Mouse (Mus musculus): Measurements from ENCODE around the gene Mecr.

Mecr gene

DNA sequence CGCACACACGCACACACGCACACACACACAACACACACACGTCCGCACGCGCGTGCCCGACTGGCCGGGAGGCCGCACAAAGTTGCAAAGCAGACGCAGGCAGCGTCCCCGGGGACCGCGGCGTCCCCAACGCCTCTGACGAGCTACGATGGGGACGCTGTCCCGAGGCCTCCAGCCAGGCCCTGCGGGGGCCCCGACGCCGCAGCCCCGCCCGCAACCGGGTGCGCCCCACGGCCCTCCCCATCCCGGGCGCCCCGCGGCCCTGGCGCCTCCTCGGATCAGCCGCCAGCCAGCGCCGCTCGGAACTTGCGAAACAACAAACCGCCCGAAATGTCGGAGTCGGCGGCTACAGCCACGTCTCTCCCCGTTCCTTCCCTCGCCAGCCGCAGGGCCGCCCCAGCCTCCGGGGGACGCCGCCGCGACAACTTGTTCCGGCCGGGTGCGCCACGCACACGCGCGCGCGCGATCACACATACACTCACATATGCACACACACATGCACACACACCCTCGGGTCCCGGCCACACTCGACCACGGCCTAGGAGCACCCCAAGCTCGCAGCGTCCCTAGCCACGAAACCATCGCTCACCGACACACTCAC is 6.3 kb upstream of the Mecr start:
- peak; percentile 38 for DNase-seq

DNA sequence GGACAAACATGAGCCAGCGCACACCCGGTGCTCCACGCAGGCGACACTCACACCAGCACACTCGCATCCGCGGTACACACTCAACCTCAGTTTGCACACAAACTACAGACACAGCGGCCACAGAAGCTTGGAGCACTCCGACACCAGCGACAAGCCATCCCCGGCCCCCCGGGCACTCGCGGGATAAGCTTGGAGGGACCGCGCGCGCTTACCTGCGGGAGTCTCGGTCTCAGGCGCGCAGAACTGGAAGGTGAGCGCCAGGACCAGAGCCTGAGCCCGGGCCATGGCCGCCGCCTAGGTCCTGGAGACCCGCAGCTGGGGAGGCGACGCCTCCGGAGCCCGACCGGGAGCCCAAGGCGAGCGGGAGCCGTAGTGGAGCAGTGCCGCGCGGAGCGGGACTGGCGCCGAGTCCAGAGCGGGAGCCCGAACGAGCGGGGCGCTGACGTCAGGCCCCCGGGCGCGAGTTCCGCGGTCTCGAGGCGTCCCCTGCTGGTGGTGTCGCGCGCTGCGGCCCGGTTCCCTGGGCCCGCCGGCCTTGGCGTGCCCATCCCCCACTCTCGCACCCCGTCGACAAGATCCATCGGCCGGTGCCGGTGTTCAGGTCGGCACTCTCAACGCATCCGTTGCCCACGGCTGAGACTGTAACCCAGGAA is 5.3 kb upstream of the Mecr start, which contains the start of gene Ptpru:
TSS of gene Ptpru (minus strand) at position 417 of the 653 bp plus-strand sequence.
- peak; percentile 94 for DNase-seq

DNA sequence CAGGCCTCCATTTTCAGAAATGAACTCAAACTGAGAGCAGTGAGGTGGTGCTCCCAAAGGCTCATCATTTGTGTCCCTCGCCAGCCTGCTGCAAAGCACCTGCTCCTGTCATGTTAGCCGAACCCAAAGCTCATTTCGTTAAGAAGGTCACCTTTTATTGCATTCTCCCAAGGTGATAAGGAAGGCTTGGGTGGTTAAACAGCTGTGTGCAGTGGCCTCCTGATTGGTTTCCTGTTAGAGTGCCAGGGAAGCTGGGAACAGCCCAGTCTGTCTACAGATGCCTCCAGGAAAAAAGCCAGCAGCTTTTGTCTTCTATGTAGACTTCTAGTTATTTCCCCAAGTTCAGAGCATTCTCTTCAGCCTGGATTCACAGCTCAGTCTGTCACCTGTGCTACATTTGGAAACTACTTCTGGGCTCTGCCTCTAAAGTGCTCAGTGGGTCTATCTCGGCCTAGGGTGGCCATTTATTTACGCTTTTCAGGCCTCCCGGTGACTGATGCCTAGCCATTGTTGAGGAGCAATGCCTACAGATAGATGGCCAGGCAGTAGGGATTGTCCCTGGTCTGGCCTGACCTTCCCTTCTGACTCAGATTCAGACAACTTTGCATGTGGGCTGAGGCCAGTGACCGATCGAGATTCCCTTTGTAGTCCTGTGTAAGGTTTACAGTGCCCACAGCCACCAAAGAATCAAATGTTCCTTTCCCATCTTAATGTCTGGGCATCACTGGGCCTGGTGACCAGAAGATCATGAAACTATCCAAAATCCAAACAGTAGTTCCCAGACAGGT is 2.9 kb downstream of the Mecr start:
- no peak for DNase-seq

DNA sequence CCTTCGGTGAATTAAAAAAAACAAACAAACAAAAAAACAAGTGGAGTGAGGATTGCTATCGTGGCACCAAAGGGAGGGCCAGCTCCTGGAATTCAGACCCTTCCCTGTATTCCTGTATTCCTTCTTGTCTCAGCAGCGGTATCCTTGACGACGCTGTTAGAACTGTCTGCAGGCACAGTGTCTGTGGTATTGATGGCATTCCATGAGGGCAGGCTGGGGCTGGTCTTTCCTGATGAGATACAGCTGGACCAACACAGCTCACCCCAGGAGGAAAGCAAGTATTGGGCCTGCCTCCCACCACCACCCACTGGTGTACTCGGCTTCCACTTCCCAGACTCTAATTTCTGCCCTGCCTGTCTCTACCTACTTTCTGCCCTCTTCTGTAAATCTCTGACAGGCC is 4.8 kb downstream of the Mecr start:
- no peak for DNase-seq

- no peak for DNase-seq
These were observed 6.8 kb downstream of the Mecr start for GRCm38 (mm10) chr4:131849986-131850638.

GRCm38 (mm10) chr4:131854950-131855349 is 11.7 kb downstream of the Mecr start:
- no peak for DNase-seq

- DNase-seq, result peak; percentile 65
These were observed 17.4 kb downstream of the Mecr start for GRCm38 (mm10) chr4:131860492-131861340.

GRCm38 (mm10) chr4:131861341-131861739 is 18.1 kb downstream of the Mecr start:
- no peak for DNase-seq

- no peak for DNase-seq
These were observed 29.5 kb downstream of the Mecr start for GRCm38 (mm10) chr4:131872672-131873292.

- peak; percentile 91 for DNase-seq
These were observed 30.3 kb downstream of the Mecr start, which contains the start of gene Srsf4 for GRCm38 (mm10) chr4:131873293-131874168. TSS of gene Srsf4 (plus strand) at chr4:131873617.

DNA sequence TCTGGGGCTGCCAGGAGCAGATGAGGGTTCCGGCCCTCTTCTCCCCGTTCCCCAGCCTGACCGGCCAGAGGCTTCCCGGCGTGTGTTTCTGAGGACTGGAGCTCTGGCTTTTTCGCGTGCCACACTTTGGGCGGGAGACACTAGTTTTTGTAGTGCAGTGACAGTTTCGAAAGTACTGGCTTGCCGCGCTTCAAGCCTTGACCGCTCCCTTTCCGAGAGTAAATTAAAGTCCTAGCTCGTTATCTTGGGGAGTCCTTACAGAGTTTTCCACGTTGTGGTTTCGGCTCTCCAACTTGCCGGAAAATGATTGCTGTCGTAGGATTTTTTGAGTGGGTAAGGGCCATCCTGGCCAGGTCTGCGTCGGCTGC is 30.9 kb downstream of the Mecr start:
- DNase-seq, result no peak

- DNase-seq, result no peak
These were observed 31.3 kb downstream of the Mecr start for GRCm38 (mm10) chr4:131874567-131874966.

- no peak for DNase-seq
These were observed 32.0 kb downstream of the Mecr start for GRCm38 (mm10) chr4:131875242-131875641.

- no peak for DNase-seq
These were observed 33.6 kb downstream of the Mecr start for GRCm38 (mm10) chr4:131876836-131877235.

DNA sequence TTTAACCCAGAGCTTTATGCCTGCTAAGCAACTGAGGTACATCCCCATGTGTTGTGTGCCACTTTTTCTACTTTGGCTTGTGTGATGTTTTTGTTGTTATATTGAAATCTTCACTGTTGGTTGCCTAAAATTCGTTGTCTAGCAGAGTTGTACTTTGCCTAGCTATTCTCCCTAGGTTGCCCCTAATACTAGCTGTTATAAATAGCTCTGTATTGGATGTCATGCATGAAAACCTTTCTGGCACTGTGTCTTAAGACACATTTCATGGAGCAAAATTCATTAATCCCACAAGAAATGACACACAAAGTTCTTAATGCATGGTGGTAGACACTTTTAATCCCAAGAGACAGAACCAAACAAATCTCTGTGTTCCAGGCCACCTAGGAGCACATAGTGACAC is 36.4 kb downstream of the Mecr start:
- DNase-seq, result no peak

- no peak for DNase-seq
These were observed 38.0 kb downstream of the Mecr start for GRCm38 (mm10) chr4:131881306-131881705.

- DNase-seq, result no peak
These were observed 40.3 kb downstream of the Mecr start for GRCm38 (mm10) chr4:131883571-131883970.

DNA sequence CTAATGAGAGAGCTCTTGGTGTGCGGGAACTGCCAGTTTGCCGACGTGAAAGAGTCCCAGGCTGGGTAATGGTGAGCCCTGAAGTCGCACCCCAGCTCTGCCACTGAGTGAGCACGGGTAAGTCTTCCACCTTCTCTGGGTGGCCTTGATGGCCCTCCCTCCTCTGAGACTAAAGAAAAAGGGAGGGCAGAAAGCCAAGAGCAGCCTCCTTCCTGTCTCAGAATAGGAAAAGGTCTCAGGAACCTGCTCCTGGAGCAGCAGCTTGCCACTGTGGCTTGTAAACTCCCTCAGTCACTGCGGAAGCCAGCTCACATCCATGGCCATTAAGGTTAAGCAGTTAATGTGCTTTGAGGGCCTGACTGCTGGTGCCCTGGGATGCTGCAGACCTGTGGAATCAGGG is 42.1 kb downstream of the Mecr start:
- no peak for DNase-seq

DNA sequence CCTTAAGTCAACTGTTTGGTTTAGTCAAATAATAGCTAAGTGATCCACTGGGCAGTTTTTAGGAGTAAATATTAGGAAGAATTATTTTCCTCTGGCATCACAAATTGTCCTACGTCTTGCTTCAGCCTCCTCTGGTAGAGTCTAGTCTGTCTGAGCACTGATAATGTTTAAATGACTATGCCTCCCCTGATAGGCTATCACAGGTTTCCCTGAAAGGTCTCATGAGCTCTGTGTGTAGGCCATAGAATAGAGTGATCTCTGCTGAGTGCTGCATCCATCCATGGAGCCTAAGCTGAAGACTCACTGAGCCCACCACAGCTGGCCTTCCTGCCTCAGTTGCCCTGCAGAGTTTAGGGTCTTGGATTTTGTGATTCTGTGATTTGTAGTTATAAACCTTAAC is 45.3 kb downstream of the Mecr start:
- no peak for DNase-seq

GRCm38 (mm10) chr4:131890692-131891091 is 47.4 kb downstream of the Mecr start:
- no peak for DNase-seq

DNA sequence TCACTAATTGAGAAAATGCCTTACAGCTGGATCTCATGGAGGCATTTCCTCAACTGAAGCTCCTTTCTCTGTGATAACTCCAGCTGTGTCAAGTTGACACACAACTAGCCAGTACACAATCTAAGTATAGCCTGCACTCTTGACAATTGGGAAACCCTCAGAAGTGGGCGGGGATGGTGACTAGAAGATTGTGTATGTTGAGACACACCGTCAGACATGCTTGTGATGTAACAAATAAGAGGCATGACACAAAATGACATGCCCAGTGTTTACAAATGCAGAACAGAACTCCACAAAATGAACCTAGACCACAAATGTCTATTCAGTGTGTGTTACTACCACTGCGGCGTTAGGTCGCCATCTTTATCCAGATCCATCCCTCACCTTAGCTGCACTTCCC is 53.8 kb downstream of the Mecr start:
- DNase-seq, result no peak

All from cerebellum, adult 11 months (tissue).